Mouse (Mus musculus) kidney, postnatal 0 days (tissue): ENCODE measurements at regions not wholly inside any gene's neighbourhood (a gene's known extent, or its start where the extent isn't known, plus 50 kb on each side); places are given as distances from the start of the nearest gene placed in this dataset.

Source experiments
- ATAC-seq: fragments of 200-750 bp; cut with Nextera tagmentation; replicated peaks from 2 replicates; pipeline ENCODE4 v1.8.0; 2017; ENCODE audit warnings: low read depth, moderate number of reproducible peaks, moderate TSS enrichment, moderate library complexity; ENCODE audit not compliant: low FRiP score
- DNase-seq: peaks from one replicate; pipeline ENCODE4 v3.0.0-alpha.2; 2016; ENCODE audit warnings: low spot score
- H3K27ac ChIP-seq: fragments of 300-500 bp; sonication (generic); 2 replicates; pipeline ENCODE4 v1.5.1; 2014; ENCODE audit warnings: mild to moderate bottlenecking
- H3K27me3 ChIP-seq: fragments of 300-500 bp; sonication (generic); 2 replicates; pipeline ENCODE4 v1.6.1; 2014; ENCODE audit warnings: low read length, mixed read lengths; ENCODE audit not compliant: insufficient read depth
- H3K36me3 ChIP-seq: fragments of 300-500 bp; sonication (generic); 2 replicates; pipeline ENCODE4 v1.6.1; 2014; ENCODE audit warnings: low read length, mixed read lengths; ENCODE audit not compliant: insufficient read depth
- H3K4me1 ChIP-seq: fragments of 300-500 bp; sonication (generic); replicated peaks from 2 replicates; pipeline ENCODE4 v1.6.1; 2014; ENCODE audit warnings: antibody characterized with exemption, low read length, mixed read lengths; ENCODE audit not compliant: insufficient read depth
- H3K4me2 ChIP-seq: fragments of 300-500 bp; sonication (generic); 2 replicates; pipeline ENCODE4 v1.6.1; 2014; ENCODE audit warnings: mild to moderate bottlenecking, low read length, moderate library complexity, mixed read lengths
- H3K4me3 ChIP-seq: fragments of 300-500 bp; sonication (generic); replicated peaks from 2 replicates; pipeline ENCODE4 v1.5.1; 2014; ENCODE audit warnings: low read depth, low read length
- H3K9ac ChIP-seq: fragments of 300-500 bp; sonication (generic); 2 replicates; pipeline ENCODE4 v1.6.1; 2014; ENCODE audit warnings: low read depth, low read length
- H3K9me3 ChIP-seq: fragments of 300-500 bp; sonication (generic); replicated peaks from 2 replicates; pipeline ENCODE4 v1.6.1; 2016; ENCODE audit warnings: low read length, inconsistent platforms, mixed read lengths
- CTCF ChIP-seq: IDR thresholded peaks from 2 replicates; pipeline ENCODE4 v1.5.1; 2016; ENCODE audit warnings: antibody characterized with exemption, low read depth, mild to moderate bottlenecking, moderate library complexity
- WGBS: fragments of 180-500 bp; shearing (Covaris S2); extraction: QIAGEN DNeasy Blood & Tissue Kit; methylation state at CpG from one replicate; pipeline ENCODE4 v1.1.7; 2014; 5-methylcytosine and 5-hydroxymethylcytosine counted together

- DNase-seq (no peak), ATAC-seq (no peak)
Measured at GRCm38 (mm10) chr17:50453956-50454355, 55.2 kb upstream of the Plcl2 start.

GRCm38 (mm10) chr17:50454917-50455316 is 54.3 kb upstream of the Plcl2 start:
- H3K27ac ChIP-seq, result no peak overlapping the region
- H3K4me1 ChIP-seq, result no peaks in the 10 kb centered on the region
- no peaks in the 10 kb centered on the region for H3K27me3 ChIP-seq
- H3K36me3 ChIP-seq, result no peaks in the 10 kb centered on the region
- H3K4me2 ChIP-seq, result no peak overlapping the region
- no peaks in the 10 kb centered on the region for H3K9me3 ChIP-seq
- WGBS, result 75% methylated on average over 5 of the region's 5 CpGs
- no peak overlapping the region for H3K9ac ChIP-seq
- no peak for TF ChIP-seq CTCF
- ATAC-seq (no peak), DNase-seq (no peak)
- H3K4me3 ChIP-seq, result no peak overlapping the region

More at GRCm38 (mm10) chr17:50453956-50454355, 55.2 kb upstream of the Plcl2 start:
- H3K9ac ChIP-seq, result no peak overlapping the region
- no peak overlapping the region for H3K4me3 ChIP-seq
- H3K4me1 ChIP-seq, result no peaks in the 10 kb centered on the region
- H3K4me2 ChIP-seq, result no peak overlapping the region
- H3K27me3 ChIP-seq, result no peaks in the 10 kb centered on the region
- no peak overlapping the region for H3K27ac ChIP-seq
- 82% methylated on average over 5 of the region's 5 CpGs for WGBS
- H3K9me3 ChIP-seq, result no peaks in the 10 kb centered on the region
- no peaks in the 10 kb centered on the region for H3K36me3 ChIP-seq
- TF ChIP-seq CTCF, result no peak

- H3K27me3 ChIP-seq, result no peaks in the 10 kb centered on the region
- no peaks in the 10 kb centered on the region for H3K4me1 ChIP-seq
- ATAC-seq (no peak), DNase-seq (no peak)
- no peaks in the 10 kb centered on the region for H3K9me3 ChIP-seq
- H3K4me2 ChIP-seq, result no peak overlapping the region
- no peak for TF ChIP-seq CTCF
- H3K4me3 ChIP-seq, result no peak overlapping the region
- no peak overlapping the region for H3K27ac ChIP-seq
- 89% methylated on average over 10 of the region's 10 CpGs for WGBS
- no peaks in the 10 kb centered on the region for H3K36me3 ChIP-seq
- H3K9ac ChIP-seq, result no peak overlapping the region
Measured at GRCm38 (mm10) chr17:50455719-50456118, 53.5 kb upstream of the Plcl2 start.

GRCm38 (mm10) chr17:50457053-50457697 is 52.0 kb upstream of the Plcl2 start:
- Histone ChIP-seq H3K9ac (no peak overlapping the region), H3K4me1 (no peaks in the 10 kb centered on the region), H3K9me3 (no peaks in the 10 kb centered on the region), H3K4me3 (no peak overlapping the region), H3K27me3 (no peaks in the 10 kb centered on the region), H3K36me3 (no peaks in the 10 kb centered on the region), H3K27ac (no peak overlapping the region), H3K4me2 (no peak overlapping the region)
- no peak for TF ChIP-seq CTCF
- ATAC-seq (no peak), DNase-seq (no peak)
- WGBS, result 73% methylated on average over 6 of the region's 6 CpGs

GRCm38 (mm10) chr17:50458232-50458631 is 51.0 kb upstream of the Plcl2 start:
- Histone ChIP-seq H3K27ac (no peak overlapping the region), H3K9me3 (no peaks in the 10 kb centered on the region), H3K36me3 (no peaks in the 10 kb centered on the region), H3K4me2 (no peak overlapping the region), H3K4me3 (no peak overlapping the region), H3K27me3 (no peaks in the 10 kb centered on the region), H3K9ac (no peak overlapping the region), H3K4me1 (no peaks in the 10 kb centered on the region)
- TF ChIP-seq CTCF, result no peak
- 87% methylated on average over 4 of the region's 4 CpGs for WGBS
- ATAC-seq, result no peak
- no peak for DNase-seq
